Mouse (Mus musculus) ES-Bruce4 (cell line): ENCODE data around the gene Mapkapk3.

Source experiments
- CTCF ChIP-seq: IDR thresholded peaks from one replicate; pipeline ENCODE4 v1.8.1; 2011; ENCODE audit warnings: low read depth, low read length
- POLR2A ChIP-seq: IDR thresholded peaks from one replicate; pipeline ENCODE4 v1.8.1; 2011; ENCODE audit warnings: low read length; ENCODE audit not compliant: insufficient read depth

DNA sequence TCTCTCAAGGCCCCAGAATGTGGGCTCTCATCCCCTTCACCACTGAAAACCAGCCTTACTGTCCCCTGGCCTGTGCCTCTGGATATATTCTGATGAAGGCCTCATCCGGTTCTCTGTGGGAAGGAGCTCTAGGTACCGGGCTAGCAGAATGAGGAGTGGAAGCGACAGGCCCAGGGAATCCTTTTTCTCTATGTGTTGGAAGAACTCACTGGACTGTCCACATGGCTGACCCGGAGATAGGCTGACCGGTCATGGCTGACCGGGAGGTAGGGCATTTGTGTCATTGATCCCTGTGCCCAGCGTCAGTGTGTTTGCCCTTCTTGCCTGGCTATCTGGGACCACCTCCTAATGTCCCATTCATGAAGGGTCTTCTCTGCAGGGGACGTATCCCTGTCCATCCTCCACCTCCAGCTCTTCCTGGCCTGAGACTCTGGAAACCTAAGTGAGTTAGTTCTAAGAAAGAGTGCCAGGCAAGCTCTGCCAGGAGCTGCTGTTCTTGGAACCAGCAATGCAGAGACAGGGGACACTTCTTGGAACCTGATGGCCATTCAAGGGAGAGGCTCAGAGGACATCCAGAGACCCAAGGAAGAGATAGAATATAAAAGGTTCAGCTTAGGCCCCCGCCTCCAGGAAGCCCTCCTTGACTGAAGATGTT lies 18.8 kb upstream of the Mapkapk3 start:
- no peak for TF ChIP-seq POLR2A
- TF ChIP-seq CTCF: no peak
